Mouse (Mus musculus) lung, embryonic 15.5 days (tissue): ENCODE measurements around the gene Ldlrad1. TPM values are rescaled to one million over a fixed set of nuclear protein-coding genes. Genes with fewer than 3 reads are reported as not detected.

Experiments
- ATAC-seq: fragments of 200-750 bp; cut with Nextera tagmentation; 2 replicates; pipeline ENCODE4 v1.8.0; 2017; ENCODE audit warnings: moderate number of reproducible peaks, borderline replicate concordance; ENCODE audit not compliant: low FRiP score, low TSS enrichment; ENCODE audit errors: extremely low read depth
- H3K27ac ChIP-seq: fragments of 300-500 bp; sonication (generic); 2 replicates; pipeline ENCODE4 v1.5.1; 2015; ENCODE audit warnings: moderate library complexity, mild to moderate bottlenecking, inconsistent platforms
- H3K27me3 ChIP-seq: fragments of 300-500 bp; sonication (generic); 2 replicates; pipeline ENCODE4 v1.6.1; 2015; ENCODE audit warnings: inconsistent platforms
- H3K36me3 ChIP-seq: fragments of 300-500 bp; sonication (generic); 2 replicates; pipeline ENCODE4 v1.6.1; 2015; ENCODE audit warnings: inconsistent platforms
- H3K4me1 ChIP-seq: fragments of 300-500 bp; sonication (generic); 2 replicates; pipeline ENCODE4 v1.6.1; 2015; ENCODE audit warnings: inconsistent platforms
- H3K4me2 ChIP-seq: fragments of 300-500 bp; sonication (generic); 2 replicates; pipeline ENCODE4 v1.6.1; 2015; ENCODE audit warnings: inconsistent platforms, mild to moderate bottlenecking, moderate library complexity
- H3K4me3 ChIP-seq: fragments of 300-500 bp; sonication (generic); 2 replicates; pipeline ENCODE4 v1.5.1; 2015; ENCODE audit warnings: mild to moderate bottlenecking, inconsistent platforms
- H3K9ac ChIP-seq: fragments of 300-500 bp; sonication (generic); 2 replicates; pipeline ENCODE4 v1.6.1; 2015; ENCODE audit warnings: inconsistent platforms
- H3K9me3 ChIP-seq: fragments of 300-500 bp; sonication (generic); 2 replicates; pipeline ENCODE4 v1.6.1; 2016; ENCODE audit warnings: inconsistent platforms
- WGBS: fragments of 180-500 bp; shearing (Covaris S2); methylation state at CpG from one replicate; pipeline ENCODE4 v1.1.7; 2015; 5-methylcytosine and 5-hydroxymethylcytosine counted together
- polyA plus RNA-seq: library from polyadenylated mRNA; unstranded; fragments of >200 nt; fragmentation: Nextera tagmentation; extraction: Ambion mirVana; gene quantifications from 2 replicates; pipeline ENCODE4 v1.2.1, GENCODE M21; 2015

Ldlrad1 gene
- polyA plus RNA-seq, 1 experiment from 2014 or later = not detected

- ATAC-seq = no peak
- Histone ChIP-seq H3K4me2 (no peak overlapping the region), H3K36me3 (peaks cover 19% of the 10 kb centered on the region; the same call in 1 of the 2 replicates), H3K9me3 (no peaks in the 10 kb centered on the region), H3K27ac (peak overlapping the region; percentile 55; the same call in 1 of the 2 replicates), H3K27me3 (no peaks in the 10 kb centered on the region), H3K9ac (no peak overlapping the region), H3K4me1 (peaks cover 54% of the 10 kb centered on the region), H3K4me3 (no peak overlapping the region)
- WGBS = 37% methylated on average over 1 of the region's 1 CpGs
Measured at GRCm38 (mm10) chr4:107246040-107246439, 37.1 kb downstream of the Ldlrad1 start.

- H3K27ac ChIP-seq = no peak overlapping the region; the same call in 1 of the 2 replicates
- peaks cover 61% of the 10 kb centered on the region for H3K4me1 ChIP-seq
- no peak overlapping the region for H3K4me2 ChIP-seq
Measured at GRCm38 (mm10) chr4:107247110-107247509, 38.1 kb downstream of the Ldlrad1 start.

DNA sequence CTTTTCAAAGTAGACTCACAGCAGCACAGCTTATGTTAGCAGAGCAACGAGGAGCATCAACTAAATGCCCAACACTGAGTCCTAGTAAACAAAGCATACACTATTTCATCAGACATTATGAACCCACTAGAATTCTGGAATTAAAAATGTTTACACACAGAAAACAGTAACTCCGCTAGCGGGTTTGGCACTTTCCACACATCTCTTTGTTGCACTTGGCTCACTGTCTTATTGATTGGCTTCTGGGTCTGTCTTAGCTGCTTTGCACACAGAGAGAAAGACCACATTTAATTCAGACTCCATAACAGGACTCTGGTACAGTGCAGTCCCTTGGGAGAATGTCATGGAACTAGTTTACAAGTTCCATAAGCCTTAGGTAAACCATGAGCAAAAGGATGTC, 39.1 kb downstream of the Ldlrad1 start:
- ATAC-seq = no peak
- Histone ChIP-seq H3K27me3 (no peaks in the 10 kb centered on the region), H3K27ac (no peak overlapping the region), H3K4me1 (peaks cover 67% of the 10 kb centered on the region), H3K36me3 (peaks cover 4% of the 10 kb centered on the region; the same call in 1 of the 2 replicates), H3K9me3 (no peaks in the 10 kb centered on the region), H3K9ac (no peak overlapping the region), H3K4me2 (no peak overlapping the region), H3K4me3 (no peak overlapping the region)
- WGBS = 83% methylated on average over 3 of the region's 3 CpGs

More at GRCm38 (mm10) chr4:107247110-107247509, 38.1 kb downstream of the Ldlrad1 start:
- H3K9me3 ChIP-seq = no peaks in the 10 kb centered on the region
- no peak overlapping the region for H3K4me3 ChIP-seq
- no peak for ATAC-seq
- H3K9ac ChIP-seq = no peak overlapping the region
- H3K36me3 ChIP-seq = peaks cover 10% of the 10 kb centered on the region; the same call in 1 of the 2 replicates
- 65% methylated on average over 9 of the region's 9 CpGs for WGBS
- no peaks in the 10 kb centered on the region for H3K27me3 ChIP-seq

- H3K9ac ChIP-seq = no peak overlapping the region
- no peak overlapping the region for H3K4me2 ChIP-seq
- WGBS = 23% methylated on average over 2 of the region's 2 CpGs
- no peak overlapping the region for H3K4me3 ChIP-seq
- peaks cover 70% of the 10 kb centered on the region for H3K4me1 ChIP-seq
- no peak for ATAC-seq
- H3K36me3 ChIP-seq = no peaks in the 10 kb centered on the region
- H3K27ac ChIP-seq = peak overlapping the region; percentile 27; the same call in 1 of the 2 replicates
- H3K27me3 ChIP-seq = no peaks in the 10 kb centered on the region
- H3K9me3 ChIP-seq = no peaks in the 10 kb centered on the region
Measured at GRCm38 (mm10) chr4:107249471-107249870, 40.5 kb downstream of the Ldlrad1 start.

DNA sequence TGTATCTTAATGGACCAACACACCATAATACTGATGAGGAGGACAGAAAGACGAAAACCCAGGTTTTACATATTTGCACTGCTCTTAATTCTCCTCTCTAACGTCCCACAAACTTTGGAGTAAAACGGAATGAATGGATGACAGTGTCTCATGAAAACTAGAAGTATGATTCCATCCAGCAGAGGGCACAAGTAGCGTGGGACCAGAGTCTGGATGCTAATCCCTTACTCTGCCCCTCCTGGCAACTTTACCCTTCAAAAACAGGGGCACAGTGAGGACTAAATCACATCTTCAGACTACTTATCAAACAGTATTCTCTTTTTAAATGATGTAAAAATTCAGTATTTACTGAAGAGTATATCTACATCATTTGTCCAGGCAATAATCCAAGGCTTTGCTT, 41.5 kb downstream of the Ldlrad1 start:
- no peak for ATAC-seq
- Histone ChIP-seq H3K27ac (0 out of 2 replicates have a peak overlapping the region, but pooled peaks have one; percentile 10), H3K36me3 (no peaks in the 10 kb centered on the region), H3K4me3 (no peak overlapping the region), H3K9ac (no peak overlapping the region), H3K4me2 (no peak overlapping the region), H3K9me3 (no peaks in the 10 kb centered on the region), H3K4me1 (peaks cover 64% of the 10 kb centered on the region), H3K27me3 (no peaks in the 10 kb centered on the region)
- 16% methylated on average over 4 of the region's 4 CpGs for WGBS

- peak overlapping the region; percentile 79 for H3K4me2 ChIP-seq
- H3K27me3 ChIP-seq = no peaks in the 10 kb centered on the region
- no peaks in the 10 kb centered on the region for H3K36me3 ChIP-seq
- 1% methylated on average over 11 of the region's 11 CpGs for WGBS
- H3K9me3 ChIP-seq = no peaks in the 10 kb centered on the region
- peaks cover 43% of the 10 kb centered on the region for H3K4me1 ChIP-seq
- no peak for ATAC-seq
- peak overlapping the region; percentile 88 for H3K4me3 ChIP-seq
- H3K9ac ChIP-seq = peak overlapping the region; percentile 76
- H3K27ac ChIP-seq = peak overlapping the region; percentile 87
Measured at GRCm38 (mm10) chr4:107252522-107252921, 43.5 kb downstream of the Ldlrad1 start.

- Histone ChIP-seq H3K4me2 (peak within 1 kb of the TSS; percentile 79), H3K9ac (peak within 1 kb of the TSS; percentile 76), H3K27ac (peak within 1 kb of the TSS; percentile 87), H3K4me1 (peaks cover 37% of the 10 kb centered on the region), H3K9me3 (no peaks in the 10 kb centered on the region), H3K36me3 (no peaks in the 10 kb centered on the region), H3K4me3 (peak within 1 kb of the TSS; percentile 88), H3K27me3 (no peaks in the 10 kb centered on the region)
- ATAC-seq = peak; percentile 98
- under 1% methylated on average over 99 of the region's 101 CpGs for WGBS
Measured at GRCm38 (mm10) chr4:107253125-107254091, 44.4 kb downstream of the Ldlrad1 start, which contains the start of the genes Lrrc42 and Hspb11. Gene Lrrc42, minus strand, starts transcription at chr4:107253532. Gene Hspb11, plus strand, starts transcription at chr4:107253593.

DNA sequence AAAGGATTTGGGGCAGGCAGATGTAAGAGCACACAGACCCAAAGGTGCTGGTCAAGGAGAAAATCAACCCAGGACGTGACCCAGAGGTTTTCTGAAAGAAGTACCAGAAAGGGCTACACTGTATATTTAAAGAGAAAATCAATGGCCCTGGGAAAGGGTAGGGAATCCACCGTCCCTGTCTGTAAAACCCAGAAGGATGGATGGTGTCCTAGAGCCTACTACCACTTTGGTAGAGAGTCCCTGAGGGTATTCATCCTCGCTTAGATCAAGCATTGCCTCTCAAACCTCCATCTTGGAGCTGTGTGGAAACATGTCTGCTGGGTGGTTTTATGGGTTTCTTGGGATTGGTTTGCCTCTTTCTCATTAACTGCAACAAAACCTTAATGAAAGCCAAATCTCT, 45.4 kb downstream of the Ldlrad1 start:
- H3K4me3 ChIP-seq = peak overlapping the region; percentile 88
- peak overlapping the region; percentile 87; the same call in 1 of the 2 replicates for H3K27ac ChIP-seq
- peak overlapping the region; percentile 60 for H3K4me2 ChIP-seq
- no peak for ATAC-seq
- WGBS = 29% methylated on average over 3 of the region's 3 CpGs
- H3K27me3 ChIP-seq = no peaks in the 10 kb centered on the region
- peaks cover 30% of the 10 kb centered on the region for H3K4me1 ChIP-seq
- no peaks in the 10 kb centered on the region for H3K36me3 ChIP-seq
- H3K9me3 ChIP-seq = no peaks in the 10 kb centered on the region
- peak overlapping the region; percentile 76 for H3K9ac ChIP-seq

DNA sequence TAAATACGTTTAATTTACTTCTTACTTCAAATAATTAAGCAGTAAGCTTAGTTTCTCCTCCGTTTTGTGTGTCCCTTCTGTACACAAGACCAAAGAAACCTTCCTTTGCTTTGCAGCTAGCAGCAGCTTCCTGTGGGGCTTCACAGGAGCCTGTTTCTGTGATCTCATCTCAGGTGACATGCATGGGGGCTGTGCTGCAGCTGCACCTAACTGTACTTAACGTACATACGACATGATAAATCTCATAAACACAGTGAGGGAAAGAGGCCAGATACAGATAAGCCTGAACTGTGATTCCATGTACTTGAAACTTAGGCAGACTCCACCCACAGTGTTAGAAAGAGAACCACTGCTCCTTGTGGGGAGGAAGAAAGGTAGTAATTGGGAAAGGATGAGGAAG, 51.0 kb downstream of the Ldlrad1 start:
- no peak overlapping the region for H3K4me3 ChIP-seq
- no peak overlapping the region for H3K27ac ChIP-seq
- WGBS = 31% methylated on average over 4 of the region's 4 CpGs
- no peaks in the 10 kb centered on the region for H3K4me1 ChIP-seq
- peaks cover 2% of the 10 kb centered on the region; the same call in 1 of the 2 replicates for H3K36me3 ChIP-seq
- H3K4me2 ChIP-seq = no peak overlapping the region
- H3K9me3 ChIP-seq = no peaks in the 10 kb centered on the region
- ATAC-seq = no peak
- H3K9ac ChIP-seq = no peak overlapping the region
- H3K27me3 ChIP-seq = no peaks in the 10 kb centered on the region

Other genes with a start within 250 kb of the Ldlrad1 start
- 90.5 and 94.8 TPM in 2 replicates for gene Mrpl37, start 142.3 kb upstream of the Ldlrad1 start, polyA plus RNA-seq
- gene Cyb5rl, start 142.2 kb upstream of the Ldlrad1 start, polyA plus RNA-seq = 5.9 and 6.1 TPM in 2 replicates
- gene Cdcp2, start 112.3 kb upstream of the Ldlrad1 start, polyA plus RNA-seq = not detected in 2 replicates
- gene Tmem59, start 30.8 kb upstream of the Ldlrad1 start, polyA plus RNA-seq = 421 and 454 TPM in 2 replicates
- 24.0 and 34.3 TPM in 2 replicates for gene Tceanc2, start 30.1 kb upstream of the Ldlrad1 start, polyA plus RNA-seq
- 71.7 and 72.6 TPM in 2 replicates for gene Lrrc42, start 44.4 kb downstream of the Ldlrad1 start, polyA plus RNA-seq
- gene Hspb11, start 44.4 kb downstream of the Ldlrad1 start, polyA plus RNA-seq = 35.2 and 38.7 TPM in 2 replicates
- gene Dio1, start 98.0 kb downstream of the Ldlrad1 start, polyA plus RNA-seq = 0.18 and 0.25 TPM in 2 replicates
- 51.6 and 55.3 TPM in 2 replicates for gene Yipf1, start 105.2 kb downstream of the Ldlrad1 start, polyA plus RNA-seq
- 37.6 TPM in 2 replicates for gene Ndc1, start 158.6 kb downstream of the Ldlrad1 start, polyA plus RNA-seq
- 1.7 and 2.0 TPM in 2 replicates for gene Glis1, start 225.4 kb downstream of the Ldlrad1 start, polyA plus RNA-seq